Mouse (Mus musculus): Measurements from ENCODE around the gene Gm17387.

DNA sequence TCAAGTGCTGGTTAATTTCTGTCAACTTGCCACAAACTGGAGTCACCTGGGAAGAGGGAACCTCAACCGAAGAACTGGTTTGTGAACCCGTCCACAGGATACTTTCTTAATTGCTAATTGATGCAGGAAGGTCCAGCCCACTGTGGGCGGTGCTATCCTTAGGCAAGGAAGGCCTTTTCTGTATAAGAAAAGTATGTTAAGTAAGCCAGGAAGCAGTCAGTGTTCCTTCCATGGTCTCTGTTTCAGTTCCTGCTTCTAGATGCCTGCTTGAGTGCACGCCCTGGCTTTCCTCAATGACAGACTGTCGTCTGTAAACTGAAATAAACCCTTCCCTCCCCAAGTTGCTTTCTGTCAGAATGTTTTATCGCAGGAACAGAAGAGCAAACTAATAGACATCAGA lies 28.0 kb downstream of the Gm17387 start:
- TF ChIP-seq CTCF (IDR thresholded peaks at IDR 0.05; ENCODE audit: low read depth, low read length), result no peak
- no peak for TF ChIP-seq POLR2A (IDR thresholded peaks at IDR 0.05; ENCODE audit: borderline replicate concordance, low read depth, low read length)
